Mouse (Mus musculus) forebrain, embryonic 13.5 days (tissue): Measurements from ENCODE around the gene Napb. TPM values are rescaled to one million over a fixed set of nuclear protein-coding genes. Genes with fewer than 3 reads are reported as not detected.
A peak's percentile ranks its signal among the peaks of the same experiment; 100 is the strongest.

ENCODE experiments used
- ATAC-seq: fragments of 200-750 bp; cut with Nextera tagmentation; 2 replicates; pipeline ENCODE4 v1.8.0; 2017
- H3K27ac ChIP-seq: fragments of 300-500 bp; sonication (generic); 2 replicates; pipeline ENCODE4 v1.5.1; 2015; ENCODE audit warnings: inconsistent platforms, mild to moderate bottlenecking, moderate library complexity
- H3K27me3 ChIP-seq: fragments of 300-500 bp; sonication (generic); 2 replicates; pipeline ENCODE4 v1.6.1; 2015; ENCODE audit warnings: mild to moderate bottlenecking, inconsistent platforms
- H3K36me3 ChIP-seq: fragments of 300-500 bp; sonication (generic); 2 replicates; pipeline ENCODE4 v1.6.1; 2015; ENCODE audit warnings: mild to moderate bottlenecking, inconsistent platforms; ENCODE audit not compliant: poor library complexity, severe bottlenecking
- H3K4me1 ChIP-seq: fragments of 300-500 bp; sonication (generic); 2 replicates; pipeline ENCODE4 v1.6.1; 2015; ENCODE audit warnings: inconsistent platforms
- H3K4me2 ChIP-seq: fragments of 300-500 bp; sonication (generic); 2 replicates; pipeline ENCODE4 v1.6.1; 2015; ENCODE audit warnings: inconsistent platforms, mild to moderate bottlenecking, moderate library complexity
- H3K4me3 ChIP-seq: fragments of 300-500 bp; sonication (generic); 2 replicates; pipeline ENCODE4 v1.5.1; 2015; ENCODE audit warnings: mild to moderate bottlenecking, inconsistent platforms
- H3K9ac ChIP-seq: fragments of 300-500 bp; sonication (generic); 2 replicates; pipeline ENCODE4 v1.6.1; 2015; ENCODE audit warnings: mild to moderate bottlenecking, inconsistent platforms
- H3K9me3 ChIP-seq: fragments of 300-500 bp; sonication (generic); replicated peaks from 2 replicates; pipeline ENCODE4 v1.6.1; 2016; ENCODE audit warnings: inconsistent platforms
- WGBS: fragments of 180-500 bp; shearing (Covaris S2); methylation state at CpG from one replicate; pipeline ENCODE4 v1.1.7; 2015; 5-methylcytosine and 5-hydroxymethylcytosine counted together
- polyA plus RNA-seq: library from polyadenylated mRNA; unstranded; fragments of >200 nt; fragmentation: Nextera tagmentation; extraction: Ambion mirVana; gene quantifications from 2 replicates; pipeline ENCODE4 v1.2.1, GENCODE M21; 2015

Napb gene
- polyA plus RNA-seq, 1 experiment from 2014 or later = 20.3 TPM

- Histone ChIP-seq H3K27ac (no peak overlapping the region), H3K9me3 (no peaks in the 10 kb centered on the region), H3K36me3 (peaks cover 63% of the 10 kb centered on the region), H3K9ac (no peak overlapping the region), H3K4me2 (no peak overlapping the region), H3K4me1 (peaks cover 18% of the 10 kb centered on the region), H3K27me3 (no peaks in the 10 kb centered on the region), H3K4me3 (no peak overlapping the region)
- WGBS = 98% methylated on average over 2 of the region's 2 CpGs
- ATAC-seq = no peak
These were observed 47.3 kb downstream of the Napb start for GRCm38 (mm10) chr2:148684972-148685371.

GRCm38 (mm10) chr2:148683031-148683430 lies 49.2 kb downstream of the Napb start:
- ATAC-seq = no peak
- Histone ChIP-seq H3K4me1 (peaks cover 36% of the 10 kb centered on the region), H3K27ac (no peak overlapping the region), H3K4me2 (no peak overlapping the region), H3K9ac (no peak overlapping the region), H3K36me3 (peaks cover 47% of the 10 kb centered on the region), H3K4me3 (no peak overlapping the region), H3K9me3 (no peaks in the 10 kb centered on the region), H3K27me3 (no peaks in the 10 kb centered on the region)
- 97% methylated on average over 1 of the region's 1 CpGs for WGBS

DNA sequence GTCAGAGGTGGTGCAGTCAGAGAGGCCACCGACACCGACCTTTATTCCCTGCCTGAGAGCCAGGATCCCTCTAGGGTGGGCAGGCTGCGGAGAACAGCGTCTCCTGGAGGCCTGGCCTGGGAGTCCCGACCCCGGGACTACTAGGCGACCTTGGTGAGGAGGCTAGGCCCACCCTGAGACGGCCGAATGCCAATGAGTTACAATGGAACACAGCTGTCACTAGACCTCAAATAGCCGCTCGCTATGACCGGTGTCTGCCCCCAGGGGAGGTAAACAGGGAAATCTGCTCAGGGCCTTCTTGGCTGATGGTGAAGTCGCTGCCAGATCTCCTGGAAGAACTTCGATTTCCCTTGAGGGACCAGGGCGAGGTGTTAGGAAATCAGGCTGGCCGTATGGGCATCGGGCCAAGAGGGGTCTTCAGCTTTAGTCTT lies 50.8 kb downstream of the Napb start:
- ATAC-seq = peak; percentile 52
- peaks cover 40% of the 10 kb centered on the region for H3K36me3 ChIP-seq
- H3K9me3 ChIP-seq = no peaks in the 10 kb centered on the region
- H3K9ac ChIP-seq = peak overlapping the region; percentile 77
- peak overlapping the region; percentile 85 for H3K27ac ChIP-seq
- H3K27me3 ChIP-seq = no peaks in the 10 kb centered on the region
- H3K4me2 ChIP-seq = peak overlapping the region; percentile 83
- peaks cover 50% of the 10 kb centered on the region for H3K4me1 ChIP-seq
- 9% methylated on average over 17 of the region's 17 CpGs for WGBS
- H3K4me3 ChIP-seq = peak overlapping the region; percentile 67

DNA sequence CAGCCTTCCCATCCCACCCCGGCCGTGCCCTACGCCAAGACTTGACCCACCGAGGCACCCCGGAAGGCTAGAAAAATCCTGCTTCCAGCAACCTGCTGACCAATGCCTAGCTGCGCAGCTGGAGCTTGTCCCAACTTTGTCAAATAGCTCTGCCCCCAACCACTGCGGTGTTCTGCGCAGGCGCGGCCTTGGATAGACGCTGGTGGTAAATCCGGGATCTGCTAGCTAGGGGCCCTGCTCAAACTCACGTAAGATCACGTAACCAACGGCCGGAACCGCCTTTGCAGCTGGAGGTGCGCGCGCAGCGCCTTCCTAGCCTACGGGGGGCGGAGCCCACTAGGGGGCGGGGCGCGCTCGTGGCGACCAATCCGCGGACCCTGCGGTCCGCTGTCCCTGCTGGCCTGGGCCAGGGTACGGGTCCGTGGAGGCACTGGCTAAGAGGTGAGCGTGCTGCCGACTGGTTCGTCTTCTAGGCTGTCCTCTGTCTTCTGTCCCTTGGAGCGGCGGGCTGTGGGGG lies 51.4 kb downstream of the Napb start, which contains the start of gene Gzf1:
TSS of gene Gzf1 (plus strand) at position 249 of the 517 bp plus-strand sequence.
- Histone ChIP-seq H3K4me1 (peaks cover 56% of the 10 kb centered on the region), H3K9ac (peak within 1 kb of the TSS; percentile 77), H3K36me3 (peaks cover 40% of the 10 kb centered on the region), H3K4me2 (peak within 1 kb of the TSS; percentile 83), H3K9me3 (no peaks in the 10 kb centered on the region), H3K27ac (peak within 1 kb of the TSS; percentile 86), H3K4me3 (peak within 1 kb of the TSS; percentile 67), H3K27me3 (no peaks in the 10 kb centered on the region)
- under 1% methylated on average over 39 of the region's 39 CpGs for WGBS
- ATAC-seq = peak; percentile 91

GRCm38 (mm10) chr2:148679346-148679745 lies 52.9 kb downstream of the Napb start:
- peaks cover 64% of the 10 kb centered on the region for H3K4me1 ChIP-seq
- peaks cover 39% of the 10 kb centered on the region for H3K36me3 ChIP-seq
- peak overlapping the region; percentile 86 for H3K27ac ChIP-seq
- peak overlapping the region; percentile 83 for H3K4me2 ChIP-seq
- no peaks in the 10 kb centered on the region for H3K27me3 ChIP-seq
- peak overlapping the region; percentile 26 for H3K4me3 ChIP-seq
- peak overlapping the region; percentile 56 for H3K9ac ChIP-seq
- no peaks in the 10 kb centered on the region for H3K9me3 ChIP-seq
- WGBS = 0% methylated on average over 9 of the region's 9 CpGs
- peak; percentile 20 for ATAC-seq

DNA sequence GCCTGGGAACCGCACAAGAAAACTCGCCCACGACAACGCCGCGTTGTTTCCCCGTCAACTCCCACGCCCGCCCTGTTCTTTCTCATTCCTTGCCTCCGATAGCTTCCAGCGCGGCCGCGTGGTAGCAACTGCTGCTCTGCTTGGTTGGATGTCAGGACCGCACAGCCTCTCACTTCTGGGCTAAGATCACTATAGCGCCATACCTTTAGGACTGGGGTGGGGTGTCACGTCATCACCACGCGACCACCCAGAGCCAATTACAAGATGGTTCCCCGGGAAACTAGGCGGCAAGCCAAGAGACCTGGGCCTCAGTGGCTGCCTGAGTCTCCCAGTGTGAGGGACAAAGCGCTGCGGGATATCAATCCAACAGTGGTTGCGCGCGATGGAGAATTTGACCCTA lies 54.5 kb downstream of the Napb start:
- Histone ChIP-seq H3K27ac (peak overlapping the region; percentile 86), H3K4me1 (peaks cover 78% of the 10 kb centered on the region), H3K4me3 (peak overlapping the region; percentile 48), H3K9ac (peak overlapping the region; percentile 58), H3K36me3 (peaks cover 27% of the 10 kb centered on the region), H3K9me3 (no peaks in the 10 kb centered on the region), H3K27me3 (no peaks in the 10 kb centered on the region), H3K4me2 (peak overlapping the region; percentile 83)
- ATAC-seq = peak; percentile 50
- WGBS = 2% methylated on average over 26 of the region's 26 CpGs

- WGBS = under 1% methylated on average over 58 of the region's 58 CpGs
These were observed 59.8 kb downstream of the Napb start, which contains the start of gene Nxt1 for GRCm38 (mm10) chr2:148672199-148673096. Gene Nxt1, plus strand, starts transcription at chr2:148672601.

GRCm38 (mm10) chr2:148663458-148663857 lies 68.8 kb downstream of the Napb start:
- Histone ChIP-seq H3K9ac (no peak overlapping the region), H3K9me3 (no peaks in the 10 kb centered on the region), H3K27me3 (no peaks in the 10 kb centered on the region), H3K4me2 (no peak overlapping the region), H3K4me3 (no peak overlapping the region), H3K27ac (no peak overlapping the region), H3K4me1 (no peaks in the 10 kb centered on the region), H3K36me3 (no peaks in the 10 kb centered on the region)
- ATAC-seq = no peak
- 100% methylated on average over 1 of the region's 1 CpGs for WGBS

More at GRCm38 (mm10) chr2:148672199-148673096, 59.8 kb downstream of the Napb start, which contains the start of gene Nxt1:
- Histone ChIP-seq H3K27me3 (no peaks in the 10 kb centered on the region), H3K9me3 (no peaks in the 10 kb centered on the region), H3K4me1 (peaks cover 41% of the 10 kb centered on the region), H3K9ac (peak within 1 kb of the TSS; percentile 93), H3K4me2 (peak within 1 kb of the TSS; percentile 91), H3K4me3 (peak within 1 kb of the TSS; percentile 81), H3K27ac (peak within 1 kb of the TSS; percentile 61), H3K36me3 (peaks cover 27% of the 10 kb centered on the region)
- ATAC-seq = peak; percentile 100

DNA sequence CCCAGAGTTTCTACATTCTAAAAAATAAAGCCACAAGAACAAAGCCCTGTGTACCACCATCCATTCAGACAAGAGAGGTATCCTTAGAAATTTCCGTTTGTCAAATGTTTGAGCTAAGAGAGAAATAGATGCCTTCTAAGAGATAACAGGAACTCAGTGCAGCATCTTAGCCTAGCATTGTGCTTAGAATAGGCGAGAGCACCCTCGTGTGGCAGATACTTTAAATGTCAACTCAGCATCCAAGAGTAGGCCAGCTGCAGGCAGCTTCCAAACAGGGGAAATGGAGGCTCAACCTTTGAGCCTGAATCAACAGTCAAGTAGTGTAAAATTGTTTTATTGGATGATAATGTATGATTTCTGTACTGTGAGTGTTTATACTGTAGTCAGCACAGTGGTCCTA lies 77.3 kb downstream of the Napb start:
- 4% methylated on average over 3 of the region's 3 CpGs for WGBS
- peak; percentile 84 for ATAC-seq
- H3K36me3 ChIP-seq = no peaks in the 10 kb centered on the region
- H3K4me2 ChIP-seq = no peak overlapping the region
- H3K27me3 ChIP-seq = no peaks in the 10 kb centered on the region
- H3K9me3 ChIP-seq = no peaks in the 10 kb centered on the region
- no peak overlapping the region for H3K27ac ChIP-seq
- no peak overlapping the region for H3K4me3 ChIP-seq
- H3K9ac ChIP-seq = no peak overlapping the region
- H3K4me1 ChIP-seq = 0 out of 2 replicates have a peak, but pooled peaks cover 10% of the 10 kb centered on the region

GRCm38 (mm10) chr2:148650587-148651357 lies 81.5 kb downstream of the Napb start:
- H3K27ac ChIP-seq = no peak overlapping the region
- peak; percentile 26; the same call in 1 of the 2 replicates for ATAC-seq
- no peak overlapping the region for H3K9ac ChIP-seq
- 0 out of 2 replicates have a peak, but pooled peaks cover 10% of the 10 kb centered on the region for H3K4me1 ChIP-seq
- H3K4me3 ChIP-seq = no peak overlapping the region
- H3K9me3 ChIP-seq = no peaks in the 10 kb centered on the region
- H3K4me2 ChIP-seq = no peak overlapping the region
- no peaks in the 10 kb centered on the region for H3K27me3 ChIP-seq
- 7% methylated on average over 3 of the region's 3 CpGs for WGBS
- H3K36me3 ChIP-seq = no peaks in the 10 kb centered on the region

DNA sequence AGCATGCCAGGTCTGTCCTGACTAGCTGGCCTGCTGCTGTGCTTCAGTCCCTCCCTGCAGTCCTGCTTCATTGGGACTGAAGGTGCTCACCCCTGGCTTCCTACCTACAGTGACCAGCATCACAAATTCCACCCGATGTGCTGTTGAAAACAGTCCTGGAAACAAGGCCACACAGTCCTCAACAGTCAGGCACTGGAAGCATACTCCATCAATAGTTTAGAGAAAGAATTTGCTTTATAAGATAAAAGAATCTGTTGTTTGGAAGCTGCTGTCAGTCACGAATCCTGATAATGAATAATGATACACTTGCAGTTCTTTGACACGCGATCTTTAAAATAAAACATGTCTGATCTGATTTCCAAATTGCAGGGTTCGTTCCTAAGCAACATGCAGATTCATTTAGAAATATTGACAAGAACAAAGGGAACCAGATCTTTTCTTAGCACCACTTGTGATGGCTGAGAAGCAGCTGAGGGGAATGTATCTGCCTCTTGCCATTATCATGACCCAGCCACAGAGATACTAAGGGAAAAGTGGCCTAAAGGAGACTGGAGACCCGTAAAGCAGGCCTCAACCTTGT lies 87.8 kb downstream of the Napb start:
- H3K4me3 ChIP-seq = no peak overlapping the region
- no peak overlapping the region for H3K4me2 ChIP-seq
- peak; percentile 59 for ATAC-seq
- H3K27me3 ChIP-seq = no peaks in the 10 kb centered on the region
- 68% methylated on average over 6 of the region's 6 CpGs for WGBS
- no peaks in the 10 kb centered on the region for H3K9me3 ChIP-seq
- H3K4me1 ChIP-seq = no peaks in the 10 kb centered on the region
- no peak overlapping the region for H3K9ac ChIP-seq
- no peaks in the 10 kb centered on the region for H3K36me3 ChIP-seq
- H3K27ac ChIP-seq = no peak overlapping the region
